ENCODE assay signal across 10 mouse cellular contexts in genomic region chr5:103838550-103839264, GRCm38 (mm10).
DNase-seq lines count a peak whose midpoint lies in the region; ATAC-seq lines count a peak whose summit lies in the region.
"Had no signal": no experiment of that assay in that cellular context is flagged by ENCODE, and none has a peak within 500 bp of the region (broad histone marks: within the 10 kb centered on the region; RNA-seq: fewer than 3 reads in every experiment).

No protein-coding gene starts in this region.

- no peak for DNase-seq in heart, adult 8-10 months (ENCODE audit: low spot score)
- peak; percentile 43 for DNase-seq in ovary, postnatal 36 days (ENCODE audit: low spot score)
- DNase-seq in ovary, postnatal 10 days (ENCODE audit: low spot score): no peak
- no peak for DNase-seq in right cerebral cortex, postnatal 4 days
- no peak for DNase-seq in layer of hippocampus, adult 9-11 months
- no peak for DNase-seq in cerebellum, adult 9-10 months

- H3K27ac ChIP-seq in heart, embryonic 11.5 days (ENCODE audit: low read depth, low read length): no peak overlapping the region
- H3K27ac ChIP-seq in intestine, embryonic 15.5 days: no peak overlapping the region
- H3K27ac ChIP-seq: macrophage had no signal

- no peak overlapping the region for H3K4me2 ChIP-seq in heart, embryonic 11.5 days
- no peak overlapping the region for H3K4me2 ChIP-seq in intestine, embryonic 15.5 days (replicated peaks)

- H3K4me3 ChIP-seq in heart, embryonic 11.5 days (ENCODE audit: low read depth, low read length): no peak overlapping the region
- H3K4me3 ChIP-seq in intestine, embryonic 15.5 days (replicated peaks): no peak overlapping the region

- peaks cover 2% of the 10 kb centered on the region; the same call in 1 of the 2 replicates for H3K36me3 ChIP-seq in heart, embryonic 11.5 days (ENCODE audit: control insufficient read depth, insufficient read depth, low read length)
- H3K36me3 ChIP-seq in intestine, embryonic 15.5 days: peaks cover 7% of the 10 kb centered on the region; the same call in 1 of the 2 replicates

- WGBS in heart, embryonic 11.5 days (ENCODE audit: insufficient replicate concordance): 84% methylated on average over 15 of the region's 15 CpGs
- WGBS in intestine, embryonic 15.5 days: 82% methylated on average over 15 of the region's 15 CpGs

- H3K9ac ChIP-seq in heart, embryonic 11.5 days (ENCODE audit: low read depth, low read length): no peak overlapping the region
- H3K9ac ChIP-seq in intestine, embryonic 15.5 days: no peak overlapping the region

- H3K4me1 ChIP-seq in heart, embryonic 11.5 days (ENCODE audit: control insufficient read depth, insufficient read depth, low read length): peaks cover 27% of the 10 kb centered on the region
- H3K4me1 ChIP-seq in intestine, embryonic 15.5 days (replicated peaks): no peaks in the 10 kb centered on the region

- ATAC-seq in heart, embryonic 11.5 days (replicated peaks; ENCODE audit: insufficient number of reproducible peaks, low FRiP score, low TSS enrichment): 0 out of 2 replicates have a peak, but pooled peaks have one; percentile 23
- ATAC-seq in intestine, embryonic 15.5 days: 0 out of 2 replicates have a peak, but pooled peaks have one; percentile 23
- ATAC-seq: CD4-positive, CD25-positive, alpha-beta regulatory T cell, adult 4 months had no signal

- no peaks in the 10 kb centered on the region for H3K9me3 ChIP-seq in heart, embryonic 11.5 days (replicated peaks; ENCODE audit: control insufficient read depth, low read length)
- no peaks in the 10 kb centered on the region for H3K9me3 ChIP-seq in intestine, embryonic 15.5 days

- no peaks in the 10 kb centered on the region; the same call in 1 of the 2 replicates for H3K27me3 ChIP-seq in heart, embryonic 11.5 days (ENCODE audit: control insufficient read depth, insufficient read depth, low read length)
- H3K27me3 ChIP-seq in intestine, embryonic 15.5 days (replicated peaks): no peaks in the 10 kb centered on the region
